Mouse (Mus musculus) thymus, adult 2 months (tissue): ENCODE measurements around the gene Qrfp. TPM values are rescaled to one million over a fixed set of nuclear protein-coding genes. Genes with fewer than 3 reads are reported as not detected.

Source experiments
- DNase-seq: peaks from one replicate; pipeline ENCODE4 v3.0.0; 2021
- H3K27ac ChIP-seq: fragments of 200-500 bp; 2 replicates; pipeline ENCODE4 v1.5.1; 2012; ENCODE audit warnings: low read length, control low read depth; ENCODE audit not compliant: control insufficient read depth, insufficient read depth
- H3K27me3 ChIP-seq: fragments of 200-500 bp; 2 replicates; pipeline ENCODE4 v1.6.1; 2012; ENCODE audit warnings: mild to moderate bottlenecking, low read length, moderate library complexity, mixed read lengths; ENCODE audit not compliant: control insufficient read depth, insufficient read depth
- H3K36me3 ChIP-seq: fragments of 200-500 bp; 2 replicates; pipeline ENCODE4 v1.6.1; 2012; ENCODE audit warnings: mild to moderate bottlenecking, low read length, moderate library complexity; ENCODE audit not compliant: control insufficient read depth, insufficient read depth
- H3K4me1 ChIP-seq: fragments of 200-500 bp; replicated peaks from 2 replicates; pipeline ENCODE4 v1.6.1; 2012; ENCODE audit warnings: low read length; ENCODE audit not compliant: control insufficient read depth, insufficient read depth
- H3K4me3 ChIP-seq: fragments of 200-500 bp; 2 replicates; pipeline ENCODE4 v1.5.1; 2012; ENCODE audit warnings: mild to moderate bottlenecking, low read length, control low read depth, moderate library complexity; ENCODE audit not compliant: control insufficient read depth, insufficient read depth
- CTCF ChIP-seq: fragments of 200-500 bp; IDR thresholded peaks from 2 replicates; pipeline ENCODE4 v1.5.1; 2012; ENCODE audit warnings: mild to moderate bottlenecking, control low read depth, low read length, moderate library complexity, borderline replicate concordance; ENCODE audit not compliant: control insufficient read depth, poor library complexity, insufficient read depth; ENCODE audit errors: extremely low read depth
- POLR2A ChIP-seq: fragments of 200-500 bp; IDR thresholded peaks from 2 replicates; pipeline ENCODE4 v1.6.1; 2012; ENCODE audit warnings: mild to moderate bottlenecking, low read length, control low read depth, moderate library complexity; ENCODE audit not compliant: control insufficient read depth, poor library complexity, insufficient read depth; ENCODE audit errors: extremely low read depth
- WGBS: fragments of 180-500 bp; shearing (Covaris S2); methylation state at CpG from one replicate; pipeline ENCODE4 v1.1.7; 2018; 5-methylcytosine and 5-hydroxymethylcytosine counted together
- polyA plus RNA-seq: library from polyadenylated mRNA; depleted of rRNA; stranded (reverse); fragments of >200 nt; gene quantifications from 2 replicates; pipeline ENCODE4 v1.2.3, GENCODE M21; 2012; rRNA removed

Qrfp gene
- polyA plus RNA-seq, 1 experiment: 0.73 TPM

DNA sequence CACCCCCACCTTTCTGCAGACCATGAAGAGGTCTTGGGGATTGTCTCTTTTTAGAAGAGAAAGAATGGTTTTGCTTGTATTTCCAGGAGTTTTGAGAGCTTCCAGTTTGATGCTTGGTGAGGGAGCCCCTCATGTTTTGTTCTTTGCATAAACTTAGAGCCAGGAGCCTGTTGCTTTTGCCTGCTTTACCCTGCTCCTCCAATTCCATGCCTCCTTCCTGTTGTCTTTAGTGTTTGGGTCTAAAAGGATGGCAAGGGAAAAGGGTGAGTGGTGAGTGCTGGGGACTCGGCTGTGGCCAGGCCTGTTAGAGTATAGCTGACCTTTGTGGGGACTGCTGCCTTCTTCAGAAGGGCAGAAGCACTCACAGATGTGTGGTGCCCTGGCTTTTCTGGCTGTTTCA is 49.9 kb downstream of the Qrfp start:
- no peak for TF ChIP-seq POLR2A
- no peak for TF ChIP-seq CTCF

DNA sequence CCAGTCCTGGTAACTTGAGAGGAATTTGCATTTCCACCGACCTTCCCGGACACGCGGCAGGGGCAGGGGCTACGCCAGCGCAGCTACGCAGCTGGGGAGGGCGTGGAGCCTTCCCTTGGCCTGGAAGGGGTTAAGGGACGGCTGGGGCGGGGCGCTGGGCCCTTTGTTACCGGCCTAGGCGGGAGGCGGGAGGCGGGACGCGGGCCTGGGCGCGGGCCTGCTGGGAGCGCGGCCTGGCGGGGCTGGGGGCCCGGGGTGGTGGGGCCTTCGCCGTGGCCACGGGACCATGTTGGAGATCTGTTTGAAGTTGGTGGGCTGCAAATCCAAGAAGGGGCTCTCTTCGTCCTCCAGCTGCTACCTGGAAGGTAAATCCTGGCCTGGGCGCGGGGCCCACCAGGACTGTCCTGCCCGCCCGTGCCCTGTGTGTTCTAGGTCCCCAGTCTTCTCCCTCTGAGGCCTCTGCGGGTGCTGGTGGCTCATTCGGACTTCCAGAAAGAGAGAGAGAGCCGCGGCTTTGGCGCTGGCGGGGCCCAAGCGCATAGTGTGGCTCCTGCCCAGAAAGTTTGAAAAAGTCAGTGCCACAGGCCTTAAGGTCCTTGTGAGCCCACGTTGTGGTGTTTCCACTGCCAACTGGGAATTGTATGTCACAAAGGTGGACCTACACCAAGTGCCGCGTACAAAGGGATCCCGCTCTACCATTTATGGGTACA is 50.5 kb downstream of the Qrfp start:
- H3K4me3 ChIP-seq: peak overlapping the region; percentile 91
- TF ChIP-seq POLR2A (no peak), CTCF (no peak)
- under 1% methylated on average over 40 of the region's 42 CpGs for WGBS
- H3K27ac ChIP-seq: peak overlapping the region; percentile 24
- no peaks in the 10 kb centered on the region for H3K27me3 ChIP-seq
- DNase-seq: peak; percentile 87
- H3K36me3 ChIP-seq: no peaks in the 10 kb centered on the region
- peaks cover 28% of the 10 kb centered on the region for H3K4me1 ChIP-seq

More for the DNA sequence above, 49.9 kb downstream of the Qrfp start:
- no peaks in the 10 kb centered on the region for H3K27me3 ChIP-seq
- peak overlapping the region; percentile 91 for H3K4me3 ChIP-seq
- DNase-seq: no peak
- H3K36me3 ChIP-seq: no peaks in the 10 kb centered on the region
- WGBS: 0% methylated on average over 1 of the region's 1 CpGs
- H3K27ac ChIP-seq: peak overlapping the region; percentile 62
- H3K4me1 ChIP-seq: peaks cover 28% of the 10 kb centered on the region

DNA sequence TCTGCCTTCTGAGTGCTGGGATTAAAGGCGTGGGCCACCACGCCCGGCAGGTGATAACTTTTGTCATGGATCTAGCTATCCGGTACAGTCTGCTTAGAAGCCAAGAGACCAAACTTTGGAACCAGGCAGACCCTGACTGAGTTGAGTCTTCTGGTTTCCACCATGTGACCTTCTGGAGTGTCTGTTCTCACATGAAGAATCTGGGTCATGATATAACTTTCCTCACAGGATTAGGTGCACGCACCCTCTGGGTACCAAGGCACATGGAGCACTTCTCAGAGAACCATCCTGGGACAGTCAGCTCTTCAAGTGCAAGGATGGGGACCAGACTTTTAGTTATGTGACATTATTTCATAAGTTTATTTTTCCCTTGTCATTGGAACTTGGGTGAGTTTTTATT is 51.4 kb downstream of the Qrfp start:
- 96% methylated on average over 5 of the region's 5 CpGs for WGBS
- peaks cover 28% of the 10 kb centered on the region for H3K4me1 ChIP-seq

DNA sequence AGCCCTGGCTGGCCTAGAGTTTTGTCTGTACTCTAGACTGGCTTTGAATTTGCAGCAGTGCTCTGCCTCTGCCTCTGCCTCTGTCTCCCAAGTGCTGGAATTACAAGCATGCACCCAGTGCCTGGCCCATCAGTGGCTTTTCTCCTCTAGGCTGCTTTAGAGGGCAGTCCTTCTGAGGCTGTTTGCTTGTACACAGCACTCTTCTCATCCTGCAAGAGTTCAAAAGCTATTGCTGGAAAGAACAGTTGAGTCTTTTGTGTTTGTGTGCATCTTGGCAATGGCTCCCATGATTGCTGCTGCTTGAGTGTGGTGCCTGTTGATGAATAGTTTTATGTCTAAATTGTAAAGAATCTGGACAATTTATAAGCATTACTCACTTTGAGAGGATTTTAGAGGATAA is 52.9 kb downstream of the Qrfp start:
- Histone ChIP-seq H3K27ac (no peak overlapping the region), H3K36me3 (no peaks in the 10 kb centered on the region), H3K4me1 (peaks cover 20% of the 10 kb centered on the region), H3K27me3 (no peaks in the 10 kb centered on the region), H3K4me3 (no peak overlapping the region)
- TF ChIP-seq POLR2A: no peak
- TF ChIP-seq CTCF: no peak
- no peak for DNase-seq

More for the DNA sequence above, 51.4 kb downstream of the Qrfp start:
- no peaks in the 10 kb centered on the region for H3K36me3 ChIP-seq
- no peak for DNase-seq
- no peaks in the 10 kb centered on the region for H3K27me3 ChIP-seq
- no peak for TF ChIP-seq CTCF
- no peak for TF ChIP-seq POLR2A
- H3K4me3 ChIP-seq: no peak overlapping the region
- no peak overlapping the region for H3K27ac ChIP-seq

Other genes starting within 250 kb of the Qrfp start
- 56.3 and 69.5 TPM in 2 replicates for gene Fubp3, start 237.9 kb downstream of the Qrfp start, polyA plus RNA-seq
- 0.04 and 0.06 TPM in 2 replicates for gene Prdm12, start 170.5 kb downstream of the Qrfp start, polyA plus RNA-seq
- gene Exosc2, start 139.9 kb downstream of the Qrfp start, polyA plus RNA-seq: 24.2 and 27.9 TPM in 2 replicates
- gene Abl1, start 122.2 kb downstream of the Qrfp start, polyA plus RNA-seq: 93.4 and 105 TPM in 2 replicates
- gene Fibcd1, start 35.4 kb upstream of the Qrfp start, polyA plus RNA-seq: 0.81 and 1.0 TPM in 2 replicates
- gene Lamc3, start 76.7 kb upstream of the Qrfp start, polyA plus RNA-seq: 1.1 and 1.2 TPM in 2 replicates
- gene Aif1l, start 139.6 kb upstream of the Qrfp start, polyA plus RNA-seq: 3.4 and 5.0 TPM in 2 replicates
- 75.8 and 82.8 TPM in 2 replicates for gene Nup214, start 163.9 kb upstream of the Qrfp start, polyA plus RNA-seq